Mouse (Mus musculus): ENCODE measurements at regions not wholly inside any gene's neighbourhood (a gene's known extent, or its start where the extent isn't known, plus 50 kb on each side); places are given as distances from the start of the nearest gene placed in this dataset.

- Histone ChIP-seq H3K9ac (no peak overlapping the region), H3K4me2 (no peak overlapping the region), H3K4me3 (replicated peaks) (no peak overlapping the region), H3K27ac (no peak overlapping the region), H3K27me3 (no peaks in the 10 kb centered on the region), H3K4me1 (no peaks in the 10 kb centered on the region), H3K9me3 (no peaks in the 10 kb centered on the region), H3K36me3 (replicated peaks) (no peaks in the 10 kb centered on the region)
- no peak for ATAC-seq (ENCODE audit: low FRiP score)
- 84% methylated on average over 2 of the region's 2 CpGs for WGBS
Measured at GRCm38 (mm10) chr15:5579559-5579958, 335.6 kb upstream of the Ptger4 start.

GRCm38 (mm10) chr15:5580416-5580815 lies 336.4 kb upstream of the Ptger4 start:
- H3K4me3 ChIP-seq (replicated peaks), result no peak overlapping the region
- H3K9me3 ChIP-seq, result no peaks in the 10 kb centered on the region
- H3K27ac ChIP-seq, result no peak overlapping the region
- H3K4me2 ChIP-seq, result no peak overlapping the region
- no peaks in the 10 kb centered on the region for H3K36me3 ChIP-seq (replicated peaks)
- no peak overlapping the region for H3K9ac ChIP-seq
- WGBS, result 95% methylated on average over 4 of the region's 4 CpGs
- no peak for ATAC-seq (ENCODE audit: low FRiP score)
- no peaks in the 10 kb centered on the region for H3K4me1 ChIP-seq
- no peaks in the 10 kb centered on the region for H3K27me3 ChIP-seq

- H3K4me1 ChIP-seq, result no peaks in the 10 kb centered on the region
- WGBS, result 93% methylated on average over 2 of the region's 2 CpGs
- no peaks in the 10 kb centered on the region for H3K36me3 ChIP-seq (replicated peaks)
- H3K4me2 ChIP-seq, result no peak overlapping the region
- H3K27me3 ChIP-seq, result no peaks in the 10 kb centered on the region
- no peaks in the 10 kb centered on the region for H3K9me3 ChIP-seq
- no peak overlapping the region for H3K9ac ChIP-seq
- no peak overlapping the region for H3K4me3 ChIP-seq (replicated peaks)
- no peak for ATAC-seq (ENCODE audit: low FRiP score)
- H3K27ac ChIP-seq, result no peak overlapping the region
Measured at GRCm38 (mm10) chr15:5584381-5584780, 340.4 kb upstream of the Ptger4 start.

- H3K4me3 ChIP-seq (replicated peaks), result no peak overlapping the region
- H3K4me2 ChIP-seq, result no peak overlapping the region
- H3K9me3 ChIP-seq, result no peaks in the 10 kb centered on the region
- ATAC-seq (ENCODE audit: low FRiP score), result no peak
- H3K27me3 ChIP-seq, result no peaks in the 10 kb centered on the region
- H3K36me3 ChIP-seq (replicated peaks), result no peaks in the 10 kb centered on the region
- 70% methylated on average over 4 of the region's 4 CpGs for WGBS
- H3K27ac ChIP-seq, result no peak overlapping the region
- no peak overlapping the region for H3K9ac ChIP-seq
- H3K4me1 ChIP-seq, result no peaks in the 10 kb centered on the region
Measured at GRCm38 (mm10) chr15:5604732-5605266, 360.8 kb upstream of the Ptger4 start.

- H3K27me3 ChIP-seq, result no peaks in the 10 kb centered on the region
- H3K27ac ChIP-seq, result no peak overlapping the region
- 86% methylated on average over 2 of the region's 2 CpGs for WGBS
- no peak overlapping the region for H3K4me2 ChIP-seq
- no peaks in the 10 kb centered on the region for H3K9me3 ChIP-seq
- H3K9ac ChIP-seq, result no peak overlapping the region
- H3K4me3 ChIP-seq (replicated peaks), result no peak overlapping the region
- H3K36me3 ChIP-seq (replicated peaks), result no peaks in the 10 kb centered on the region
- no peak for ATAC-seq (ENCODE audit: low FRiP score)
- no peaks in the 10 kb centered on the region for H3K4me1 ChIP-seq
Measured at GRCm38 (mm10) chr15:5607533-5607932, 363.5 kb upstream of the Ptger4 start.

- H3K27me3 ChIP-seq, result no peaks in the 10 kb centered on the region
- no peaks in the 10 kb centered on the region for H3K9me3 ChIP-seq
- 76% methylated on average over 5 of the region's 5 CpGs for WGBS
- H3K4me2 ChIP-seq, result no peak overlapping the region
- H3K4me1 ChIP-seq, result no peaks in the 10 kb centered on the region
- ATAC-seq (ENCODE audit: low FRiP score), result no peak
- no peak overlapping the region for H3K4me3 ChIP-seq (replicated peaks)
- H3K36me3 ChIP-seq (replicated peaks), result no peaks in the 10 kb centered on the region
- no peak overlapping the region for H3K27ac ChIP-seq
- no peak overlapping the region for H3K9ac ChIP-seq
Measured at GRCm38 (mm10) chr15:5623021-5623420, 379.0 kb upstream of the Ptger4 start.

GRCm38 (mm10) chr15:5625367-5625766 lies 381.4 kb upstream of the Ptger4 start:
- H3K36me3 ChIP-seq (replicated peaks), result no peaks in the 10 kb centered on the region
- H3K27me3 ChIP-seq, result no peaks in the 10 kb centered on the region
- no peak overlapping the region for H3K4me3 ChIP-seq (replicated peaks)
- ATAC-seq (ENCODE audit: low FRiP score), result no peak
- H3K4me1 ChIP-seq, result no peaks in the 10 kb centered on the region
- H3K9me3 ChIP-seq, result no peaks in the 10 kb centered on the region
- whole genome bisulfite sequencing, result 87% methylated on average over 2 of the region's 2 CpGs
- no peak overlapping the region for H3K27ac ChIP-seq
- no peak overlapping the region for H3K9ac ChIP-seq
- H3K4me2 ChIP-seq, result no peak overlapping the region

GRCm38 (mm10) chr15:5646673-5647072 lies 402.7 kb upstream of the Ptger4 start:
- Histone ChIP-seq H3K36me3 (replicated peaks) (no peaks in the 10 kb centered on the region), H3K4me1 (no peaks in the 10 kb centered on the region), H3K9me3 (no peaks in the 10 kb centered on the region), H3K27ac (no peak overlapping the region), H3K4me3 (replicated peaks) (no peak overlapping the region), H3K4me2 (no peak overlapping the region), H3K9ac (no peak overlapping the region), H3K27me3 (no peaks in the 10 kb centered on the region)
- WGBS, result 80% methylated on average over 1 of the region's 1 CpGs
- no peak for ATAC-seq (ENCODE audit: low FRiP score)

- H3K9ac ChIP-seq, result no peak overlapping the region
- 83% methylated on average over 6 of the region's 6 CpGs for WGBS
Measured at GRCm38 (mm10) chr15:5658796-5659195, 414.8 kb upstream of the Ptger4 start.

GRCm38 (mm10) chr15:5660819-5661218 lies 416.8 kb upstream of the Ptger4 start:
- Histone ChIP-seq H3K27me3 (no peaks in the 10 kb centered on the region), H3K36me3 (replicated peaks) (no peaks in the 10 kb centered on the region), H3K9me3 (no peaks in the 10 kb centered on the region), H3K4me1 (no peaks in the 10 kb centered on the region), H3K9ac (no peak overlapping the region), H3K4me2 (no peak overlapping the region), H3K27ac (no peak overlapping the region), H3K4me3 (replicated peaks) (no peak overlapping the region)
- no peak for ATAC-seq (ENCODE audit: low FRiP score)
- 68% methylated on average over 3 of the region's 3 CpGs for WGBS

More at GRCm38 (mm10) chr15:5658796-5659195, 414.8 kb upstream of the Ptger4 start:
- Histone ChIP-seq H3K4me1 (no peaks in the 10 kb centered on the region), H3K9me3 (no peaks in the 10 kb centered on the region), H3K27me3 (no peaks in the 10 kb centered on the region), H3K4me3 (replicated peaks) (no peak overlapping the region), H3K4me2 (no peak overlapping the region), H3K27ac (no peak overlapping the region), H3K36me3 (replicated peaks) (no peaks in the 10 kb centered on the region)
- no peak for ATAC-seq (ENCODE audit: low FRiP score)

GRCm38 (mm10) chr15:5671781-5672180 lies 427.8 kb upstream of the Ptger4 start:
- no peak overlapping the region for H3K4me3 ChIP-seq (replicated peaks)
- no peak overlapping the region for H3K27ac ChIP-seq
- H3K27me3 ChIP-seq, result no peaks in the 10 kb centered on the region
- ATAC-seq (ENCODE audit: low FRiP score), result no peak
- H3K4me2 ChIP-seq, result no peak overlapping the region
- no peaks in the 10 kb centered on the region for H3K4me1 ChIP-seq
- no peak overlapping the region for H3K9ac ChIP-seq
- H3K36me3 ChIP-seq (replicated peaks), result no peaks in the 10 kb centered on the region
- H3K9me3 ChIP-seq, result no peaks in the 10 kb centered on the region

- 85% methylated on average over 3 of the region's 3 CpGs for WGBS
- Histone ChIP-seq H3K9me3 (no peaks in the 10 kb centered on the region), H3K4me2 (no peak overlapping the region), H3K27ac (no peak overlapping the region), H3K9ac (no peak overlapping the region), H3K4me3 (replicated peaks) (no peak overlapping the region), H3K4me1 (no peaks in the 10 kb centered on the region), H3K27me3 (no peaks in the 10 kb centered on the region), H3K36me3 (replicated peaks) (no peaks in the 10 kb centered on the region)
- no peak for ATAC-seq (ENCODE audit: low FRiP score)
Measured at GRCm38 (mm10) chr15:5676704-5677103, 432.7 kb upstream of the Ptger4 start.

- no peak overlapping the region for H3K9ac ChIP-seq
- no peak overlapping the region for H3K4me2 ChIP-seq
- ATAC-seq (ENCODE audit: low FRiP score), result no peak
- H3K27me3 ChIP-seq, result no peaks in the 10 kb centered on the region
- H3K4me3 ChIP-seq (replicated peaks), result no peak overlapping the region
- no peak overlapping the region for H3K27ac ChIP-seq
- 86% methylated on average over 1 of the region's 1 CpGs for WGBS
- no peaks in the 10 kb centered on the region for H3K36me3 ChIP-seq (replicated peaks)
- no peaks in the 10 kb centered on the region for H3K9me3 ChIP-seq
- no peaks in the 10 kb centered on the region for H3K4me1 ChIP-seq
Measured at GRCm38 (mm10) chr15:5693810-5694209, 449.8 kb upstream of the Ptger4 start.
